Mouse (Mus musculus) layer of hippocampus, postnatal 10 days (tissue): ENCODE results near the gene Mbl1. TPM values are rescaled to one million over a fixed set of nuclear protein-coding genes. Genes with fewer than 3 reads are reported as not detected.

Experiments used
- DNase-seq, 2 experiments: peaks; one replicate each; pipeline ENCODE4 v3.0.0; 2021; ENCODE audit warnings: low spot score in 2 of 2
- total RNA-seq, 2 experiments: library from RNA; stranded (reverse); gene quantifications; 2 replicates each; pipeline ENCODE4 v1.2.3; 2021

Gene Mbl1
- total RNA-seq, 2 experiments from 2014 or later: not detected

- DNase-seq: no peak
Observed at GRCm38 (mm10) chr14:41189496-41189895, 38.2 kb downstream of the Mbl1 start.

DNA sequence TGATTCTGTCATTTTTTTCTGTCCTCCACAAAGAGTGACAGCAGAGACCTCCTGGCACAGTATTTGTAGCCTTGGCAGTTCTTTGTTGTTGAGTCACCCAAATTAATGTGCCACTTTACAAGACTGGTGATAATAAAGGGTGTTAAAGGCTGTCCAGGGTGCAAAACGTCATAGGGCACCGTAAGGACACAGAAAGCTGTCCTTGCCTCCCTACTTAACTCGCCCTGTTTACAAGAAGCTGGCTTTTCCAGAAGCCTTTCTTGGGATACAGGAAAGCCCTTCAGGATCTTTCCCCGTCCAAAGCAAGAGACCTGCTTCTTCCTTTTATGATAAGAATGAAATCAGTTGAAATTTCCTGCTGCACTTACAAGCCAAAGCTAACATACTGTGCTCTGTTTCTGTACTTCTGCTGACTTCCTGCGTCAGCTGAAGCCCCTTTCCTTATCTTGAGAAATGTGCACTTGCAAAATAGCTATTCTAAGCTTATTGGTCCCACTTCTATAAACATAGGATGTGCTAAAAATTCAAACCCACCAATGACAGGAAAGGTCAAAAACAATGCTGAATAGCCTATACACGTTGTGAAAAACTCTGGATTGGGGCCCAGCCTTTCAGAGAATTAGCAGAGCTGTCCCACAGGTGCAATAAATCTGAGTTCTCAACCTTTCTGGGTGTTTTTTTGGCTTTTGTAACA, 46.9 kb downstream of the Mbl1 start:
- DNase-seq: no peak

Other genes with a start within 250 kb of the Mbl1 start
- 10 to 100 TPM; 47.3 to 48.7 TPM for gene Tspan14, start 184.7 kb upstream of the Mbl1 start, total RNA-seq
- gene Fam213a, start 137.7 kb upstream of the Mbl1 start, total RNA-seq: 100 to 1,000 TPM; 132 to 150 TPM
- 1 to 10 TPM in 1 of 2 experiments, under 1 TPM in 1; 0.71 to 1.2 TPM for gene Dydc2, start 82.2 kb upstream of the Mbl1 start, total RNA-seq
- not detected for gene Dydc1, start 78.5 kb upstream of the Mbl1 start, total RNA-seq
- not detected for gene Mat1a, start 46.4 kb upstream of the Mbl1 start, total RNA-seq
- gene Sftpa1, start 19.7 kb upstream of the Mbl1 start, total RNA-seq: not detected
- gene Sftpd, start 33.7 kb downstream of the Mbl1 start, total RNA-seq: not detected
- gene Gm2832, start 127.3 kb downstream of the Mbl1 start, total RNA-seq: not detected
- not detected for gene Gm5798, start 197.2 kb downstream of the Mbl1 start, total RNA-seq
- gene Gm7945, start 234.9 kb downstream of the Mbl1 start, total RNA-seq: not detected